Mouse (Mus musculus) B cell, adult (primary cell): ENCODE data around the gene Sly. TPM values are rescaled to one million over a fixed set of nuclear protein-coding genes. Genes with fewer than 3 reads are reported as not detected.

Source experiments
- total RNA-seq: library from RNA; stranded (reverse); gene quantifications from 4 replicates; pipeline ENCODE4 v1.2.4, GENCODE M21; 2023; ENCODE audit not compliant: inconsistent age

Sly gene
- total RNA-seq = not detected in 4 replicates

GRCm38 (mm10) chrY:57186888-57187287, at the start of gene Sly:
Sly (plus strand) TSS chrY:57187188.

